Mouse (Mus musculus): ENCODE results near the gene Rab27a. TPM values are rescaled to one million over a fixed set of nuclear protein-coding genes. Genes with fewer than 3 reads are reported as not detected.

Rab27a gene
- total RNA-seq (2021): 1 to 10 TPM; 2.5 to 3.1 TPM
- long read RNA-seq, experiment 1, partial matches to known transcripts: 0 of 2 reads
- long read RNA-seq, experiment 1, other reads (novel, unspliced or antisense): 1 of 2 reads
- long read RNA-seq, experiment 2, partial matches to known transcripts: 0 of 6 reads
- long read RNA-seq, experiment 2, other reads (novel, unspliced or antisense): 4 of 6 reads

DNA sequence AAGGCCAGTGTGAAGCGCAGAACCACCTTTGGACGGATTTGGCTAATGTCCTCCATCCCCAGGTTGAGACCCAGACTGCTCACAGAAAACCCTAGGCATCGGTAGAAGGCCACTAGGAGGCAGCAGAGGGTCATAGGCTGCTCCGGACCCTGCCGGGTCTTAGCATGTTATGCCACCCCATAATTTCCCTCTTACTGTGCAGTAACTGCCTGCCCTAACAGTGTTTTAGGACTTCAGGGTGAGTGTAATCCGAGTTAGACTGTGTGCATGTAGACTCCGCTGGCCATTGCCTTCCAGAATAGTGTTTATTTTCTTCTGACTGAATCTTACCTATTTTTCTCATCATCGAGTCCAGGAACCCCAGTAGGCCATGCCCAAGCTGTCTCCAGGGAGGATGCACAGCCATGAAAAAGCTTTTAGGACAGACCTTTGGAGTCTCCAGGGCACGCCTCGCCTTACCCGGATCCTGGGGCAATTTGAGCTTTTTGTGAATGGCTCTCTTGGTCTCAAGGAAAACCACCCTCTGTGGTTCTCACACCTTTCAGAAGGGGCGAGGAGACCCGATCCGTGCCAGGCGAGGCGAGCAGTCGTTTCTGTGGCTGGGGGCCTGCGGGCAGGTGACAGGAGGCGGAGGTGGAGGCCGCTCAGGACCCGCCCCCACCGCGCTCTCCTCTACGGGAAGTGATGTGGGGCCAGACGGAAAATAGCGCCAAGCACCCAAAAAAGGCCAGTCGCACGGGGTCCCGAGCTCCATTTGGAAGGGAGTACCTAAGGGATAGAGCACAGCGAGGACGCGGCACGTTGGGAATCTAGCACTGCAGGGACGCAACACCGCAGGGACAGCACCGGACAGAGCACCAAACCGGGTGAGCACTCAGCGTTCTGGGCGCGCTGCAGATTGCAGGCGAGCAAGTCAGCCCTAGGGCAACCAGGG, at the start of gene Rab27a:
TSS of gene Rab27a (plus strand) at position 709 of the 934 bp plus-strand sequence.
- peak; percentile 38 to 81 for DNase-seq (ENCODE audit: low spot score in 2 of 2)

DNA sequence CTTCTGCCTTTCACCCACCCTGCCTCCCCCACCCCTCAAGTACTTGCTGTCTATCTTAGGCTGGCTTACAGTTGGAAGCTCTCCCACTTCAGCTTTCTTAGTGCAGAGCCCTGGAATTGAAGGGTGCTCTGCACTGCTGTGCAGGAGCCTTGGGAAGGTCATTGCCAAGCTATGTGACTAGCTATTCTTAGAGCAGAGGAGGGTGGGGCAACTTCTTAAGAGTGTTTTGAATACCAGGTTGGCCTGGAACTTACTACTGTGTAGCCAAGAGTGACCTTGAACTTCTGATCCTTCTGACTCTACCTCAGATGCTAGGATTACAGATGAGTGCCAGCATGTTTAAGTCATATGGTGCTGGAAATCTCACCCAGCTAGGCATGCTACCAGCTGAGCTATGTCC, 48.5 kb upstream of the Rab27a start:
- no peak for DNase-seq (ENCODE audit: low spot score in 2 of 2)

DNA sequence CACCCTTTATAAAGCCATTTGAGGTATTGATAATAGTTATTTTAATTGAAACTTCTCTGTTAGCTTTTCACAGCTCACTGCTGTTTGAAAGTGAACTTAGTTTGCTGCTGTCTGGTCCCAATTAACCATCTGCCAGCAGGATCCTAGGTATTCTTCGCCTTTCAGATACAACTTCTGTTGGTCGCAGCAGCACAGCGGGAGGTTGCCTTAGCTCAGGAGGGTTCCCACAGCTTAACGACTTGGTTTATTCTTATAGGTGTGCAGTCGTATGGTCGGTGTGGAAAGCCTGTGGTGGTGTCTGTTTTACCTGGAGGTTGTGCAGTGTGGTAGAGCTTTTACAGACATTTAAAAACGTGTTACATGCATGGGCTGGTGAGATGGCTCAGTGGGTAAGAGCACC, 47.8 kb upstream of the Rab27a start:
- no peak for DNase-seq (ENCODE audit: low spot score in 2 of 2)

- no peak for DNase-seq (ENCODE audit: low spot score in 2 of 2)
These were observed 44.2 kb upstream of the Rab27a start for GRCm38 (mm10) chr9:73000487-73000886.

DNA sequence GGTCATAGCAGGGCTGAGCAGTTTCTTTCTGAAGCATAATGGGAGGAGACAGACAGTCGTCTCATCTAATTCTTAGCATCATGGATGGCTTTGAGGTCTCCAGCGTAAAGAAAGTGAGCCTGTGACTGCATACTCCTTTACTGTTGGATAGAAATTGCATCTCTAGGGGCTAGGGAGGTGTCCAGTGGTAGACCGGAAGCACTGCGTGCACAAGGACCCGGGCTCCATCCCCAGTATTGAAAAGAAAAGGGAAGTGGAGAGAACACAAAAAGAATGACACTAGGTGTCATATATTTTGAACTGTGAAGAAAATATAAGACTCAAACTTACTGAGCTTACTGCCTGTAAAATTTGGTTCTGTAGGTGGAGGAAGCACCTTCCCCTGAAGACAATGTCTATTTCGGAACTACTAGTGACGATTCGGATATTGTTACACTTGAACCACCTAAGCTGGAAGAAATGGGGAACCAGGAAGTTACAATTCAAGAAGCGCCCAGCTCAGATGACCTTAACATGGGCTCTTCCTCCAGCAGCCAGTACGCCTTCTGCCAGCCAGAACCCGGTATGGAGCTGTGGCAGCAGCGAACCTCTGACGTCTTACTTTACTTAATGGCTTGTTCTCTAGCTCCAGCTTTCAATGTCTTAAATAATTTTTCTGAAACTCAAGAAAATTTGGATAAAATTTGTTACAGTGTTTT, 43.2 kb upstream of the Rab27a start:
- DNase-seq (ENCODE audit: low spot score in 2 of 2): no peak

DNA sequence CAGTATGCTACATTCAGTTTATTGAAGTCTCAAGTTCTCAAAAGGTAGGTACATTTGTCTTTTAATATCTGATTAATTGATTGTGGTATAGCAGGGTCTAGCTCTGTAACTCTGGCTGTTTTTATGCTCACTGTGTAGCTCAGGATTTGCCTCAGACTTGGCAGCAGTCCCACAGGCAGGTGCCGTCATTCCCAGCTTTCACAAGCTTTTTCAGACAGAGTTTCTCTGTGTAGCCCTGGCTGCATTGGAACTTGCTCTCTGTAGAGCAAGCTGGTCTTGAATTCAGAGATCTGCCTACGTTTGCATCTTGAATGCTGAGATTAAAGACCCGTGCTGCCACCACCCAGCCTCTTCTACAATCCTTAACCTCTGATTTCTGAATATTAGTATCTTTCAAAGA, 42.5 kb upstream of the Rab27a start:
- DNase-seq (ENCODE audit: low spot score in 2 of 2): no peak

DNA sequence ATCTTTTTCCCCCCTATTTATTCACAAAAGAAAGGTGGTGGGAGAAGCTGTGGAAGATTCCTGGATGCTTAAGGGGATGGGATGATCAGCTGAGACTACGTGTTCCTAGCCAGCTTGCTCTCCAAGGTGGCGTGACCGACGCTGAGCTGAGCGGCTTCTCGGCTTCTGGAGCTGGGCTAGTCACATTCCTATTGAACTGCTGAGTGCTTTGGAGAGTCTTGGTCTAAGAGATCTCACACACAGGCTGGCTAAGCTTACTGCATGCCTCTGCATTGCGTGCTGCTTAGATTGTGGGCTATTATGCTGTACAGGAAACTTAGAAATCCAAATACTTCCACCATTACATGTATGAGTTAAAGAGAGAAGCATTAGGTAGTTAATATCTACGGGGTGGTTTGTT, 40.6 kb upstream of the Rab27a start:
- no peak for DNase-seq (ENCODE audit: low spot score in 2 of 2)

DNA sequence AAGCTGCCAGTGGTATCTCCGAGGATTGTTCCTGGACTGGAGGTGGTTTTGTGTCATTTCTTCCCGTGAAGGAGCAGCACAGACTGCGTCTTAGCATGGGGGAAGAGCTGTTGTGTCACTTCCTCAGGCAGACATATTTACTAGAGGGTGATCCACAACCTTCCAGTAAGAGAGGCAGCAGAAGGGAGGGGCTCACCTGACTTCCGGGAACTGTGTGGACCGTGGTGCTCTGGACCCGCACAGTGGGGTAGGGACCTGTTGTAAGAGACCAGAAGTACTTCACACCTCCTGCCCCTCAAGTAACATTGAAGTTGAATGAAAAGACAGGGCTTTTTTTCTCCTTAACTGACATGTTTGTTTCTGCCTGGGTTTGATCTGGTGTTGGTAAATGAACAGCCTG, 39.5 kb upstream of the Rab27a start:
- no peak for DNase-seq (ENCODE audit: low spot score in 2 of 2)

GRCm38 (mm10) chr9:73006175-73006574, 38.5 kb upstream of the Rab27a start:
- no peak for DNase-seq (ENCODE audit: low spot score in 2 of 2)

- no peak for DNase-seq (ENCODE audit: low spot score in 2 of 2)
These were observed 36.3 kb upstream of the Rab27a start for GRCm38 (mm10) chr9:73008384-73008783.

- no peak for DNase-seq (ENCODE audit: low spot score in 2 of 2)
These were observed 32.0 kb upstream of the Rab27a start for GRCm38 (mm10) chr9:73012629-73013028.

- DNase-seq (ENCODE audit: low spot score in 2 of 2): no peak
These were observed 29.9 kb upstream of the Rab27a start for GRCm38 (mm10) chr9:73014724-73015123.

DNA sequence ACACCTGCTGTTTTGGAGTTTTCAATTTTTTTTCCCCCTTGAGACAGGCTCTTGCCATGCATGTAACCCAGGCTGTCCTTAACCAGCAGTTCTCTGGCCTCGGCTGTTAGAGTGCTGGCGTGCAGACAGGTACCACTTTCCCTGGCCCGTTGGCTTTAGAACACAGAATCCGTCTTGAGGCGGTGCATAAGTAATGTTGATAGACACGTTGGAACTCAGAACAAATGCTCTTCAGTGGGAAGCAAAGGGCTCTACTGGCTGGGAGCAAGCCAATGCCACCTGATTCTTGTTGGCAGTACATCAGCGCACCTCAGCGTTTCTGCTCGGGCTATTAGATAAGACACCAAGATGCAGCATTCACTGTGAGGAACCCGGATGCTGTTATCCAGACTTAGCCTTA, 24.8 kb upstream of the Rab27a start:
- DNase-seq (ENCODE audit: low spot score in 2 of 2): no peak

DNA sequence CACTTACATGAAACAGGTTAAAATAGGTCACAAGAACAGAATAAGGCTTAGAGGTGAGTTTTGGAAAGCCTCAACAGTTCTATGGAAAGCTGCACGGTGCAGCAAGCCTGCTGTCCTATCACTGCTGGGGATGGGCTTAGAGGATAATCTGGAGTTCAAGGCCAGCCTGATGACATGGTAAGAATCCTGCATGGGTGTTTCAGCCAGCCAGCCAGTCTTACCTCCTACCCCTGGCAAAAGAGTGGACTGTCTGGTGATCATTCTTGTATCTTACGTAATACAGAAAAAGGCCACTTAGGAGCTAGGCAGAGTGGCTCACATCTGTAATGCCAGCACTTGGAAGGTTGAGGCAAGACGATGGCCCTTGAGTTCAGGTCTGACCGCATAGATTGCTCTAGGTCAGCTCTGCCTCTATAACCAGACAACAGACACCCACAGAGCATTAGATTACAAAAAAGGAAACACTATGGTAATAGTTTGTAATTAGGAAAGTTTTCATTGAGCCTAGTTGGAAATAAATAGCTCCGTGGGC, 24.0 kb upstream of the Rab27a start:
- DNase-seq (ENCODE audit: low spot score in 2 of 2): no peak

DNA sequence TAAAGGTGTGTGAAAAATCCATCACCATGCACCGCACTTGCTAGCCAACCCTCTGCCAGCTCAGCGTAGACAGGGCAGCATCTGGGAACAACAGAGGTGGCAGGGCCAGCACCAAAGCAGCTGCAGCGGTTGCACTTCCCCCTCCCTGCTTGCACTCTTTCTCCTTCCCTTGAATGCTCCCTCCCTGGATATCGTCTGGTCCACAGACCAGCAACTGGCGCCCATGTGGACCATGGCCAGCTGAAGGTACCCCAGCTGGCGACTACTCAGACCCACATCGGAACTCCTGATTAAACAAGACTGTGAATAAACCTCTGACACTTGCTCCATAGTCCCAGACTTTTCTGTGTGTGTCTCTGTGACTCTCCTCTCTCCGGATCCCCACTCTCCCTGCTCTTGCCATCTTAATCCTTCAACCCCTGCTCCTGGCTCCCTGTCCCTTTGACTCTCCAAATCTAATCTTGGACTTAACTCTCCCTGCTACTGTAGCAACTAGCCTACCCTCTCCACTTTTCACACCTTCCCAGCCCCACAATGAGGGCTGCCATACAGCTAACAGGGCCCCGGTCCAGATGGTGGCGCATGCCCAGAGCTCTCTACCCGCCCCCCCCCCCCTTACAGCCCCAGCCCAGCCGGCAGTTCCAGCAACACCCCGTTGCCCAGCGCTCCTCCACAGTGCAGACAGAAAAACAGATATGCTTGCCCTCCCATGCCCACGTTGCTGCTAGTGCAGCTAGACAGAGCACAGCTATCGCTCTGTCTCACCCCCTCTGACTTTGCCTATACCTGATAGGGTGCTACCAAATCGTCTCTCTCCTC, 18.6 kb upstream of the Rab27a start:
- no peak for DNase-seq (ENCODE audit: low spot score in 2 of 2)

GRCm38 (mm10) chr9:73030443-73030842, 14.2 kb upstream of the Rab27a start:
- DNase-seq (ENCODE audit: low spot score in 2 of 2): no peak

- DNase-seq (ENCODE audit: low spot score in 2 of 2): no peak
These were observed 13.2 kb upstream of the Rab27a start for GRCm38 (mm10) chr9:73031421-73031820.

DNA sequence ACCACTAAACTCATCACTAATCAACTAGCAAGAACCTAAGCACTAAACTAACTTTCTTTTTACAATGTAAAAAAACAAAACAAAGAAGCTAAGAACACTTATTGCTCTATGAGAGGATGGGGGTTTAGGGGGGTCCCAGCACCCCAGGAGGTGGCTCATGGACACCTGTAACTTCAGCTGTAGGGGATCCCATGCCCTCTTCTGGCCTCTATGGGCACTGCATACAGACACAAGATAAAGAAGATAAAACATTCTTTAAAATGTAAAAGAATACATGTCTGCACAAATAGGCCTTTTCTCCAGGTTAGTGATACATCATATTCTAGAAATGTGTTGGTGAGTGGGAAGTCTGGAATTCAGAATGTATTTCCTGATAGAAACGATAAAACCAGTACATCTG, 11.2 kb upstream of the Rab27a start:
- no peak for DNase-seq (ENCODE audit: low spot score in 2 of 2)

DNA sequence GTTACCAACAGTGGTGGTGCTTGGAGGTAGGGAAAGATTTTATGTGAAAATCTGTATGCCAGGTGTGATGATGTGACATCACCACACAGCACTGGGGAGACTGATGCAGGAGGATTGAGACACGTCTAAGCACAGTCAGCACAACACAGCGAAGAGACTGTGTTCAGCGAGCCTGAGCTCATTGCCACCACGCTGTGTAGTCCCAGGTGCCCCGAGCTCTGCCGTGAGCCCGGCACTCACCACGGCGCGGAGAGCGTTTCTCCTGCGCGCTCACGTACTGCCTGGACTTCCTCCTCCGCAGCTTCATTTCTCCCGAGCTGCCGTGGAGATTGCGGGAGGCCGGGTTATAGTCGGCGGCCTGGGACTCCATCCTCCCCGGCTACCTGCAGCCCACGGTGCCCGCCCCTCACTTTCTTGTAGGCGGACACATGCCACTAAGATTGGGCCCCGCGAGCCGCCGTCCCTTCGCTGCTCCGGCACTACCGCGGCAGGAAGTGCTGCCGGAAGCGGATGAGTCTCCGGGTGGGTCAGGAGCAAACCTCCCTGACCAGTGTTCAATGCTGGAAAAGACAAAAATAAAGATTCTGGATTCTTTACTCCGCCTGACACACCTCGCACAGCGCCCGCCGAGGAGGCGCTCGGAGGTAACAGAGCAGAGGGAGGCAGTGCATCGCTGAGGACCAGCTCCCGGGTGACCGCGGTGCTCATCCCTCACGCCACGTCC, 5.3 kb upstream of the Rab27a start:
- DNase-seq (ENCODE audit: low spot score in 2 of 2): peak; percentile 88 to 93

- no peak for DNase-seq (ENCODE audit: low spot score in 2 of 2)
These were observed 4.6 kb upstream of the Rab27a start, which contains the start of gene Pigb for GRCm38 (mm10) chr9:73040080-73040479. Gene Pigb, minus strand, starts transcription at chr9:73040378.

Data from gastrocnemius, postnatal 4 days (tissue).